Mouse (Mus musculus) liver, embryonic 14.5 days (tissue): ENCODE measurements around the gene Gca. TPM values are rescaled to one million over a fixed set of nuclear protein-coding genes. Genes with fewer than 3 reads are reported as not detected.

Experiments
- ATAC-seq: fragments of 200-750 bp; cut with Nextera tagmentation; 2 replicates; pipeline ENCODE4 v1.8.0; 2017; ENCODE audit warnings: moderate number of reproducible peaks, mild to moderate bottlenecking, moderate library complexity; ENCODE audit not compliant: insufficient read depth
- DNase-seq, 3 experiments: peaks; one replicate each; pipeline ENCODE4 v3.0.0-alpha.2; 2012 to 2013; ENCODE audit warnings: low read depth in 3 of 3, low spot score in 3 of 3
- H3K27ac ChIP-seq: fragments of 300-500 bp; sonication (generic); 2 replicates; pipeline ENCODE4 v1.5.1; 2014; ENCODE audit warnings: moderate library complexity, mild to moderate bottlenecking, control low read depth, inconsistent platforms
- H3K27me3 ChIP-seq: fragments of 300-500 bp; sonication (generic); 2 replicates; pipeline ENCODE4 v1.6.1; 2014; ENCODE audit warnings: mild to moderate bottlenecking, low read length, moderate library complexity; ENCODE audit not compliant: control insufficient read depth, insufficient read depth
- H3K36me3 ChIP-seq: fragments of 300-500 bp; sonication (generic); replicated peaks from 2 replicates; pipeline ENCODE4 v1.6.1; 2014; ENCODE audit warnings: low read depth; ENCODE audit not compliant: control insufficient read depth, insufficient read depth
- H3K4me1 ChIP-seq, 2 experiments: fragments of 200-500 bp in 1 of 2; fragments of 300-500 bp in 1 of 2; sonication (generic) in 1 of 2; replicated peaks; 2 replicates each; pipeline ENCODE4 v1.6.1; 2012 to 2014; ENCODE audit warnings: antibody characterized with exemption in 1 of 2, inconsistent platforms in 1 of 2, low read length in 1 of 2; ENCODE audit not compliant: control insufficient read depth in 2 of 2, insufficient read depth in 2 of 2
- H3K4me2 ChIP-seq: fragments of 300-500 bp; sonication (generic); 2 replicates; pipeline ENCODE4 v1.6.1; 2014; ENCODE audit warnings: low read depth, mild to moderate bottlenecking, control low read depth, moderate library complexity
- H3K4me3 ChIP-seq, 2 experiments: fragments of 200-500 bp in 1 of 2; fragments of 300-500 bp in 1 of 2; sonication (generic) in 1 of 2; 2 replicates each; pipeline ENCODE4 v1.5.1; 2012 to 2014; ENCODE audit warnings: low read depth in 2 of 2, low read length in 2 of 2, mild to moderate bottlenecking in 2 of 2, control low read depth in 1 of 2, inconsistent platforms in 1 of 2, moderate library complexity in 1 of 2; ENCODE audit not compliant: insufficient read depth in 1 of 2
- H3K9ac ChIP-seq: fragments of 300-500 bp; sonication (generic); replicated peaks from 2 replicates; pipeline ENCODE4 v1.6.1; 2014; ENCODE audit warnings: mild to moderate bottlenecking, control low read depth, moderate library complexity
- H3K9me3 ChIP-seq: fragments of 300-500 bp; sonication (generic); 2 replicates; pipeline ENCODE4 v1.6.1; 2016; ENCODE audit warnings: low read length, mixed read lengths; ENCODE audit not compliant: control insufficient read depth
- CTCF ChIP-seq: IDR thresholded peaks from 2 replicates; pipeline ENCODE4 v1.5.1; 2016; ENCODE audit warnings: antibody characterized with exemption, low read depth, control low read depth
- EP300 ChIP-seq: IDR thresholded peaks from 2 replicates; pipeline ENCODE4 v1.6.1; 2016; ENCODE audit warnings: antibody characterized with exemption, low read depth
- WGBS: fragments of 180-500 bp; shearing (Covaris S2); extraction: QIAGEN DNeasy Blood & Tissue Kit; methylation state at CpG from one replicate; pipeline ENCODE4 v1.1.7; 2014; ENCODE audit not compliant: insufficient replicate concordance; 5-methylcytosine and 5-hydroxymethylcytosine counted together
- polyA plus RNA-seq, 2 experiments: library from polyadenylated mRNA; depleted of rRNA in 1 of 2; stranded (reverse) in 1 of 2; unstranded in 1 of 2; fragments of >200 nt; fragmentation: Nextera tagmentation in 1 of 2; extraction: Ambion mirVana in 1 of 2; gene quantifications; 2 replicates each; pipeline versions ENCODE4 v1.2.1 to v1.2.3; 2012 to 2014

The Gca gene
- polyA plus RNA-seq, 2 experiments = 2.1 to 2.8 TPM

DNA sequence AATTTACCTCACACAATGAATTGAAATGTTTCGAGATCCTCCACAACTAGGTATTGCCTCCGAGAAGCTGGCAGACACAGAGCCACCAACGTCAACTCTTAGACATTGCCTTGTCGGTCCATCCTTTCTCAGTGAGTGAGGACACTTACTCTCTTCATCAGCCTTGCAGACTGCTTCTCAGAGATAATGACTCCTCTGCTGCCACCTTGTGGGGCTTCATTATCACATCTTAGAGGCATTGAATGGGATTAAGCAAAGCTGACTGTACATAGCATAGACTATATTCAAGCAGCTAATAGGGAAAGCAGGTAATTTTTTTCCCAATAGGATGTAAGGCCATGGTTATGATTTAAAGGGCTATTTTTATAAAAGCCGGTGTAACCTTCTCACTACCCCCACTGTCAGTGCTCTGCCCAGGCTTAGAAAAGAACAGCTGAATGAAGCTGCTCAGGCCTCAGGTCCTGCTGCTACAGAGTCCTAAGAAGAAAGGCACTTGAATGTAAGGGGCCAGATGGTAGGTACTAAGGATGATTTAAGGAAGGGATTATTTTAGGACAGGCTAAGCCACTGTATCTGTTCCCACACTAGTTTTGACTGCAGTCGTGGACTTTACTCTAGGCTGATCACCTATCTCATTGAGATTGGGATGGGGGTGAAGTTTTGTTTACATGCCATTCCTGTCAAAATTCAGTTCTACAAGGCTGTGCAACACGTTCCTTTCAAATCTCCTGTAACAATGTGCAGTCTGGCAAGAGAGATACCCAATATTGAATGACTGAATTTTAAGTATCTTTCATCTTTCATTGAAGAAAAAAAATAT is 9.4 kb upstream of the Gca start:
- ATAC-seq = peak; percentile 72
- Histone ChIP-seq H3K27ac (no peak overlapping the region), H3K4me1 (no peaks in the 10 kb centered on the region), H3K9ac (no peak overlapping the region), H3K4me3 (no peak overlapping the region), H3K36me3 (no peaks in the 10 kb centered on the region), H3K9me3 (no peaks in the 10 kb centered on the region), H3K27me3 (no peaks in the 10 kb centered on the region), H3K4me2 (no peak overlapping the region)
- TF ChIP-seq CTCF (peak; percentile 61), EP300 (no peak)
- peak in 2 of 3 experiments; percentile 35 to 49 for DNase-seq
- 31% methylated on average over 7 of the region's 7 CpGs for WGBS

DNA sequence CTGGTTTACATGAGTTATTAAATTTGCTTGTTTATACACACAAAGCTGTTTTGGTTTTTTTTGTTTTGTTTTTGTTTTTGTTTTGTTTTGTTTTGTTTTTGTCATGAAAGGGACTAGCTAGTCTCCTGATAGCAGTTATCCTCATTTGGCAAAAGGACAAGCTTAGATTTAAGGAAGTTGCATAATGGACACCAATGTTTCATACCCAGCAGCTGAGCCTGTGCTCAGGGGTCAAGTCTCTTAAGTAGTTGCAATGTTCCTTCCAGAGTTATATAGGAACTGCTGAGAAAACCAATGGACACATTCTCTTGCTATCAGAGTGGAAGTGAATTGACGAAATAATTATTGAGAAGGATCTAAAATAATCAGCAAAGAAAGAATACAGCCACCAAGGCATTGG is 8.0 kb upstream of the Gca start:
- TF ChIP-seq CTCF = no peak
- no peak for TF ChIP-seq EP300
- no peak overlapping the region for H3K4me2 ChIP-seq
- no peak for DNase-seq
- H3K4me3 ChIP-seq = no peak overlapping the region
- no peaks in the 10 kb centered on the region for H3K9me3 ChIP-seq
- H3K36me3 ChIP-seq = no peaks in the 10 kb centered on the region
- no peak for ATAC-seq
- no peak overlapping the region for H3K9ac ChIP-seq
- H3K4me1 ChIP-seq = no peaks in the 10 kb centered on the region
- 38% methylated on average over 1 of the region's 1 CpGs for WGBS
- H3K27me3 ChIP-seq = no peaks in the 10 kb centered on the region
- no peak overlapping the region for H3K27ac ChIP-seq

GRCm38 (mm10) chr2:62660565-62660964 is 3.5 kb upstream of the Gca start:
- DNase-seq = no peak
- Histone ChIP-seq H3K36me3 (no peaks in the 10 kb centered on the region), H3K4me2 (no peak overlapping the region), H3K4me3 (no peak overlapping the region), H3K27ac (no peak overlapping the region), H3K4me1 (peaks cover 0 to 2% of the 10 kb centered on the region in 2 experiments; a peak in 1 of 4 replicates), H3K9me3 (no peaks in the 10 kb centered on the region), H3K9ac (no peak overlapping the region), H3K27me3 (no peaks in the 10 kb centered on the region)
- WGBS = 35% methylated on average over 6 of the region's 6 CpGs
- TF ChIP-seq EP300 = no peak
- TF ChIP-seq CTCF = peak; percentile 23; the same call in 1 of the 2 replicates
- no peak for ATAC-seq

DNA sequence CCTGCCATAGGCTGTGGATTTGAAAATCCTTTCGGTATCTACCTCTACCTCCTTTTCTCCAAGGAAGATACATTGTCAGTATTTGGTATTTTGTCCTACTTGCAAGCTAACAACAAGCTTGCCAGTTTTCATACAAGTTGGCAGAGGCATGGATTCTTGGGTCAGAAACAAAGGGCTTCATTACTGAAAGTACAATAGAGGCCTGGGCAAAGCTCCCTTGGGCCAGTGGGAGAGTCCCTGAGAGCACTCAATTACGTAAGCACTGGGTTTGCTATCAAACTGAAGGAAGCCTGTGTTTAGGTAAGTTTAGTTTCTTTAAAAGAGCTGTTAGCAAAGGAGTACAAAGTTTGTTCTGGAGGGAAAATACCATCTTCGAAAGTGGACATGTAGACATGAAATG is 1.5 kb upstream of the Gca start:
- Histone ChIP-seq H3K4me2 (no peak overlapping the region), H3K9ac (no peak overlapping the region), H3K9me3 (no peaks in the 10 kb centered on the region), H3K4me3 (no peak overlapping the region), H3K27me3 (no peaks in the 10 kb centered on the region), H3K27ac (no peak overlapping the region), H3K4me1 (peaks cover 0 to 2% of the 10 kb centered on the region in 2 experiments; a peak in 1 of 4 replicates), H3K36me3 (no peaks in the 10 kb centered on the region)
- no peak for TF ChIP-seq CTCF
- TF ChIP-seq EP300 = no peak
- 67% methylated on average over 3 of the region's 3 CpGs for WGBS
- DNase-seq = no peak
- no peak for ATAC-seq

GRCm38 (mm10) chr2:62664839-62665238 is 754 bp downstream of the Gca start:
- H3K36me3 ChIP-seq = no peaks in the 10 kb centered on the region
- no peak overlapping the region for H3K27ac ChIP-seq
- no peaks in the 10 kb centered on the region for H3K9me3 ChIP-seq
- no peak for DNase-seq
- TF ChIP-seq EP300 (no peak), CTCF (no peak)
- peak overlapping the region; percentile 84 for H3K4me2 ChIP-seq
- no peak for ATAC-seq
- peaks cover 0 to 2% of the 10 kb centered on the region in 2 experiments; a peak in 1 of 4 replicates for H3K4me1 ChIP-seq
- peak overlapping the region in 1 of 2 experiments; percentile 61; a peak in 2 of 4 replicates for H3K4me3 ChIP-seq
- no peak overlapping the region for H3K9ac ChIP-seq
- H3K27me3 ChIP-seq = no peaks in the 10 kb centered on the region
- 61% methylated on average over 7 of the region's 7 CpGs for WGBS
